Mouse (Mus musculus) inflammation-experienced regulatory T-cells, adult 16 weeks (primary cell): Measurements from ENCODE around the gene Fsd1l. TPM values are rescaled to one million over a fixed set of nuclear protein-coding genes. Genes with fewer than 3 reads are reported as not detected.

Experiments used
- polyA plus RNA-seq: library from polyadenylated mRNA; unstranded; fragments of 100-300 nt; shearing (Covaris generic); gene quantifications from one replicate; pipeline ENCODE4 v1.2.1, GENCODE M21; 2017

Fsd1l gene
- polyA plus RNA-seq = 9.9 TPM

GRCm38 (mm10) chr4:53631316-53632010 lies at the start of gene Fsd1l:
Fsd1l (plus strand) TSS chr4:53631471.

GRCm38 (mm10) chr4:53713704-53714050 lies 82.4 kb downstream of the Fsd1l start, which contains the start of gene Fktn:
Fktn (plus strand) TSS chr4:53713998.

Other genes starting within 250 kb of the Fsd1l start
- 1.5 TPM for gene Slc44a1, start 191.1 kb upstream of the Fsd1l start, polyA plus RNA-seq
- 7.6 TPM for gene Fktn, start 82.5 kb downstream of the Fsd1l start, polyA plus RNA-seq
- gene Tal2, start 148.2 kb downstream of the Fsd1l start, polyA plus RNA-seq = not detected
- 21.2 TPM for gene Tmem38b, start 194.6 kb downstream of the Fsd1l start, polyA plus RNA-seq